Mouse (Mus musculus): Measurements from ENCODE around the gene Fgf15.

DNA sequence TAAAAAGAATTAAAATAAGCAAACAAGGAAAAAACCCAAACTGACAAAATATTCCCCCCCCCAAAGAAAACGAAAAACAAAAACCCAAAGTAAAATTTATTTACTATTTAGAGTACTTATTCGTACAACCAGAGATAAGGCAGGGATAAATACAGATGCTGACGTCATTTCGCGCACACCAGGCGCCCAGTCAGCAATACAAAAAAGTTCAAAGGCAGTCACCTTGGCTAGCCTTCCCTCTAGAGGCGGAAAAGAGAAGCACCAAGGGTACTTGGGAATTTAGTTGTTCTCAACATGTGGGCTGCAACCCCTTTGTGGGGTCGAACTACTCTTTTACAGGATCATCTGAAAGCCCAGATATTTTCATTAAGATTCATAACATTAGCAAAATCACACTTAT, 11.5 kb downstream of the Fgf15 start:
- TF ChIP-seq POLR2A (IDR thresholded peaks at IDR 0.05; ENCODE audit: control insufficient read depth, low read depth, low read length) (no peak), CTCF (IDR thresholded peaks at IDR 0.05; ENCODE audit: control insufficient read depth, insufficient read depth, insufficient replicate concordance, low read depth, low read length) (no peak)
